Mouse (Mus musculus) CD8-positive naive resting alpha-beta T cell, adult 2 months (primary cell): Measurements from ENCODE around the gene Bcl2l2.

ENCODE experiments used
- DNase-seq, 2 experiments: peaks; one replicate each; pipeline ENCODE4 v3.0.0; 2022; ENCODE audit warnings: low read depth in 2 of 2, low spot score in 2 of 2

The Bcl2l2 gene

GRCm38 (mm10) chr14:54883154-54884021, at the start of gene Bcl2l2, which contains the start of gene Gm20521:
Bcl2l2 (plus strand) TSS chr14:54883377.
Gm20521 (plus strand) TSS chr14:54883441.
- no peak for DNase-seq

- DNase-seq, result peak in 1 of 2 experiments; percentile 21
These were observed 39.7 kb upstream of the Bcl2l2 start for GRCm38 (mm10) chr14:54843461-54843860.

GRCm38 (mm10) chr14:54855726-54856125, 27.5 kb upstream of the Bcl2l2 start:
- DNase-seq, result no peak

- no peak for DNase-seq
These were observed 26.5 kb upstream of the Bcl2l2 start for GRCm38 (mm10) chr14:54856703-54857102.

- DNase-seq, result no peak
These were observed 25.3 kb upstream of the Bcl2l2 start for GRCm38 (mm10) chr14:54857891-54858290.

GRCm38 (mm10) chr14:54860511-54860910, 22.7 kb upstream of the Bcl2l2 start:
- peak; percentile 42 to 65 for DNase-seq

- DNase-seq, result peak; percentile 55
These were observed 19.5 kb upstream of the Bcl2l2 start for GRCm38 (mm10) chr14:54863501-54864312.

- no peak for DNase-seq
These were observed 18.7 kb upstream of the Bcl2l2 start for GRCm38 (mm10) chr14:54864313-54865036.

GRCm38 (mm10) chr14:54865626-54866025, 17.6 kb upstream of the Bcl2l2 start:
- DNase-seq, result no peak

- DNase-seq, result no peak
These were observed 16.9 kb upstream of the Bcl2l2 start for GRCm38 (mm10) chr14:54866268-54866667.

- DNase-seq, result peak; percentile 48 to 67
These were observed 16.2 kb upstream of the Bcl2l2 start for GRCm38 (mm10) chr14:54866936-54867335.

GRCm38 (mm10) chr14:54868026-54868425, 15.2 kb upstream of the Bcl2l2 start:
- no peak for DNase-seq

GRCm38 (mm10) chr14:54870861-54871260, 12.3 kb upstream of the Bcl2l2 start, which contains the start of gene Homez:
Homez (minus strand) TSS chr14:54870961.
- DNase-seq, result no peak

GRCm38 (mm10) chr14:54874165-54874564, 9.0 kb upstream of the Bcl2l2 start:
- no peak for DNase-seq

- peak in 1 of 2 experiments; percentile 21 for DNase-seq
These were observed 7.2 kb upstream of the Bcl2l2 start for GRCm38 (mm10) chr14:54875844-54876538.

- peak; percentile 68 to 69 for DNase-seq
These were observed 6.6 kb upstream of the Bcl2l2 start for GRCm38 (mm10) chr14:54876539-54877047.

- peak; percentile 47 for DNase-seq
These were observed 6.0 kb upstream of the Bcl2l2 start, which contains the start of gene Ppp1r3e for GRCm38 (mm10) chr14:54877048-54877715. Ppp1r3e (minus strand) TSS chr14:54877550.

GRCm38 (mm10) chr14:54884022-54884712, 990 bp downstream of the Bcl2l2 start:
- no peak for DNase-seq

- DNase-seq, result no peak
These were observed 2.1 kb downstream of the Bcl2l2 start for GRCm38 (mm10) chr14:54885309-54885708.
